Mouse (Mus musculus) hindbrain, embryonic 10.5 days (tissue): ENCODE data around the gene P2ry4. TPM values are rescaled to one million over a fixed set of nuclear protein-coding genes. Genes with fewer than 3 reads are reported as not detected.

Experiments
- DNase-seq: peaks from one replicate; pipeline ENCODE4 v3.0.0-alpha.2; 2017; ENCODE audit warnings: low spot score
- H3K27ac ChIP-seq: fragments of 300-500 bp; sonication (generic); 2 replicates; pipeline ENCODE4 v1.5.1; 2016; ENCODE audit warnings: mild to moderate bottlenecking, moderate library complexity
- H3K27me3 ChIP-seq: fragments of 300-500 bp; sonication (generic); 2 replicates; pipeline ENCODE4 v1.6.1; 2016; ENCODE audit warnings: mild to moderate bottlenecking; ENCODE audit not compliant: poor library complexity, insufficient read depth, severe bottlenecking
- H3K36me3 ChIP-seq: fragments of 300-500 bp; sonication (generic); 2 replicates; pipeline ENCODE4 v1.6.1; 2016; ENCODE audit warnings: mild to moderate bottlenecking, moderate library complexity
- H3K4me1 ChIP-seq: fragments of 300-500 bp; sonication (generic); replicated peaks from 2 replicates; pipeline ENCODE4 v1.6.1; 2016; ENCODE audit warnings: mild to moderate bottlenecking
- H3K4me3 ChIP-seq: fragments of 300-500 bp; sonication (generic); 2 replicates; pipeline ENCODE4 v1.5.1; 2016; ENCODE audit warnings: mild to moderate bottlenecking, moderate library complexity
- H3K9me3 ChIP-seq: fragments of 300-500 bp; sonication (generic); 2 replicates; pipeline ENCODE4 v1.6.1; 2016; ENCODE audit warnings: mild to moderate bottlenecking, moderate library complexity
- WGBS: fragments of 180-500 bp; shearing (Covaris S2); methylation state at CpG from one replicate; pipeline ENCODE4 v1.1.7; 2016; 5-methylcytosine and 5-hydroxymethylcytosine counted together
- polyA plus RNA-seq: library from polyadenylated mRNA; unstranded; fragments of >200 nt; fragmentation: Nextera tagmentation; extraction: Ambion mirVana; gene quantifications from 2 replicates; pipeline ENCODE4 v1.2.1, GENCODE M21; 2016

Gene P2ry4
- polyA plus RNA-seq, 1 experiment from 2014 or later = not detected

DNA sequence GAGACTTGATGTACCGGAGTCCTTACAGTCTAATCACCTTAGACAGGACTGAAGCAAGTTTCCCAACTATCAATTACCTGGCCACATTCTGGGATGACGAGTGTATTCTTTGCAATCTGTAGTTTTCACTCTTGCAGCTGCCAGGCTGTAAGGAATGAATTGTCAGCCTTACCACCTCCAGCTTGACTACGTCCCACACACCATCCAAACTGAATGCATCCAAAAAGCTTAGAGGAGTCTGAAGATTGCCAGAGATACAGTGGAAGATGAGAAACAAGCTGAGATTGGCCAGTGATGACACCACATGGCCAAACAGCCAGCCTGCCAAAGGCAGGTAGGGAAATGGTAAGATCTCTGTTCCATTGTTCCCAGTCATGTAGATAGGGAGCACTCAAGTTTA lies 29.0 kb downstream of the P2ry4 start:
- peaks cover 2% of the 10 kb centered on the region; the same call in 1 of the 2 replicates for H3K27me3 ChIP-seq
- WGBS = 91% methylated on average over 3 of the region's 3 CpGs
- no peak overlapping the region for H3K27ac ChIP-seq
- H3K4me1 ChIP-seq = no peaks in the 10 kb centered on the region
- H3K9me3 ChIP-seq = no peaks in the 10 kb centered on the region
- H3K4me3 ChIP-seq = no peak overlapping the region
- H3K36me3 ChIP-seq = no peaks in the 10 kb centered on the region
- DNase-seq = no peak

DNA sequence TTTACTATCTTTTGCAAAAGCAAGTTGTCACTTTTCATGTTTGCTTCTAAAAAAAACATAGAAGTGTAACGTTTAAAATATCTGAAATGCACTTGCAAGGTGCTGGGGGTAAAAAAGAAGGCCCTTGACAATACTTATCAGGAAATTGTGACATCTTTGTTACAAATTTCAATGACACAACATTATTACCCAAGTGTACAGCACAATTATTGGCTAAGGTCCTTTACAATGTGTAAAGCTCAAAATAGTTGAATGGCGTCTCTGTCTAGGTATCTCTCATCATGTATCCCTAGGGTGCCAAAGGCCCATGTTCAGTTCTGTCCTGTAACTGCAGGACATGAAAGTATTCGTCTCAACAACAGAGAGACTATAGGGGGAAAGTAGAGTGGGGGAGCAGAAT lies 38.6 kb downstream of the P2ry4 start:
- H3K4me3 ChIP-seq = no peak overlapping the region
- DNase-seq = no peak
- no peaks in the 10 kb centered on the region for H3K4me1 ChIP-seq
- no peak overlapping the region for H3K27ac ChIP-seq
- H3K9me3 ChIP-seq = no peaks in the 10 kb centered on the region
- WGBS = 81% methylated on average over 3 of the region's 3 CpGs
- H3K27me3 ChIP-seq = peaks cover 36% of the 10 kb centered on the region
- no peaks in the 10 kb centered on the region for H3K36me3 ChIP-seq

Other genes with a start within 250 kb of the P2ry4 start
- gene Otud6a, start 165.9 kb downstream of the P2ry4 start, polyA plus RNA-seq = not detected in 2 replicates
- gene Awat2, start 152.2 kb downstream of the P2ry4 start, polyA plus RNA-seq = 0.63 and 0.95 TPM in 2 replicates
- gene Igbp1, start 100.6 kb downstream of the P2ry4 start, polyA plus RNA-seq = 36.0 and 39.2 TPM in 2 replicates
- not detected in 2 replicates for gene Dgat2l6, start 70.0 kb downstream of the P2ry4 start, polyA plus RNA-seq
- gene Awat1, start 22.6 kb downstream of the P2ry4 start, polyA plus RNA-seq = not detected in 2 replicates
- not detected in 2 replicates for gene Arr3, start 10.6 kb upstream of the P2ry4 start, polyA plus RNA-seq
- gene Kif4, start 30.9 kb upstream of the P2ry4 start, polyA plus RNA-seq = 32.2 and 39.0 TPM in 2 replicates
- 134 and 146 TPM in 2 replicates for gene Pdzd11, start 31.7 kb upstream of the P2ry4 start, polyA plus RNA-seq
- gene Gdpd2, start 135.0 kb upstream of the P2ry4 start, polyA plus RNA-seq = 8.6 and 9.9 TPM in 2 replicates
- gene Dlg3, start 172.9 kb upstream of the P2ry4 start, polyA plus RNA-seq = 12.2 and 15.1 TPM in 2 replicates